Mouse (Mus musculus) heart, postnatal 0 days (tissue): ENCODE data around the gene Tnp2.

Experiments used
- CTCF ChIP-seq: IDR thresholded peaks from 2 replicates; pipeline ENCODE4 v1.5.1; 2016; ENCODE audit warnings: antibody characterized with exemption, control low read depth, low read depth
- EP300 ChIP-seq: IDR thresholded peaks from 2 replicates; pipeline ENCODE4 v1.6.1; 2016; ENCODE audit warnings: antibody characterized with exemption, low read depth

DNA sequence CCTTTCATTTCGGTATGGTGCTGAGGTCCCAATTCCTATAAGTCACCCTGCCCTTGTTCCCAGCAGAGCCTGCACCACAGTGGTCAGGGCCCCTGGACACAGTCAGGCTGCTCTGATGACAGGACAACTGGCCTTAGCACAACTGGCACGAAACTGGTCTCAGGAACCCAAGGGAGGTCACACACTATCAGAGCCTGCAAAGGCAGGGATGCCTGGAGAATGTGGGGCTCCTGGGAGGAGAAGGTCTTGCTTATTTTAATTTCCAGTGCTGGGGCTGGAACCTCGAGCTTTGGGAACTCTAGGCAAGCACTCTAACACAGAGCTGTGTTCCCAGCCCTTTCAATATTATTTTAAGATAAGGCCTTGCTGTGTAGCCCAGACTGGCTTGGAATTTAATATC is 31.5 kb upstream of the Tnp2 start:
- no peak for TF ChIP-seq EP300
- TF ChIP-seq CTCF = no peak
